Mouse (Mus musculus) cortical plate, adult 2 months (tissue): ENCODE data around the gene Mcm9.
"Not testable (repeated sequence)": the region's sequence is repeated elsewhere in the genome, so short reads cannot be mapped to it uniquely, and the experiment has no call there.

Experiments
- CTCF ChIP-seq: fragments of 200-500 bp; IDR thresholded peaks from 2 replicates; pipeline ENCODE4 v1.5.1; 2011; ENCODE audit warnings: mild to moderate bottlenecking, control low read depth, low read length; ENCODE audit not compliant: insufficient read depth; ENCODE audit errors: extremely low read depth
- POLR2A ChIP-seq: fragments of 200-500 bp; IDR thresholded peaks from 2 replicates; pipeline ENCODE4 v1.6.1; 2011; ENCODE audit warnings: mild to moderate bottlenecking, low read length, control low read depth; ENCODE audit not compliant: insufficient read depth; ENCODE audit errors: extremely low read depth

DNA sequence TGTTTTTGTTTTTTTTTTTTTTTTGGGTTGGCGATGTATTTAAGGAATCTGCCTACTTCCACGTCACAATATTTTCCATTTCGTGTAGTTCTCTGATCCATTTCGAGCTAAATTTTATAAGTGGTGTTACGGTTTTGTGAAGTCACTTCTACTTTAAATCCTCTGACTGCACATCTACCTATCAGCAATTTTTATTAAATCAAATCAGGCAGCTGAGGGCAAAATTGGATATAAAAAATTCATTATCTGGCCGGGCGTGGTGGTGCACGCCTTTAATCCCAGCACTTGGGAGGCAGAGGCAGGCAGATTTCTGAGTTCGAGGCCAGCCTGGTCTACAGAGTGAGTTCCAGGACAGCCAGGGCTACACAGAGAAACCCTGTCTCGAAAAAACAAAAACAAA is at the start of gene Mcm9:
- not testable (repeated sequence) for TF ChIP-seq POLR2A, CTCF
